Mouse (Mus musculus) cortical plate, adult 2 months (tissue): ENCODE results near the gene Ptgds.

Source experiments
- CTCF ChIP-seq: fragments of 200-500 bp; IDR thresholded peaks from 2 replicates; pipeline ENCODE4 v1.5.1; 2011; ENCODE audit warnings: mild to moderate bottlenecking, control low read depth, low read length; ENCODE audit not compliant: insufficient read depth; ENCODE audit errors: extremely low read depth
- POLR2A ChIP-seq: fragments of 200-500 bp; IDR thresholded peaks from 2 replicates; pipeline ENCODE4 v1.6.1; 2011; ENCODE audit warnings: mild to moderate bottlenecking, low read length, control low read depth; ENCODE audit not compliant: insufficient read depth; ENCODE audit errors: extremely low read depth

GRCm38 (mm10) chr2:25423626-25424025 is 46.2 kb downstream of the Ptgds start:
- TF ChIP-seq CTCF (no peak), POLR2A (no peak)
